Mouse (Mus musculus) hindbrain, embryonic 16.5 days (tissue): ENCODE results near the gene Nat14. TPM values are rescaled to one million over a fixed set of nuclear protein-coding genes. Genes with fewer than 3 reads are reported as not detected.
A peak's percentile ranks its signal among the peaks of the same experiment; 100 is the strongest.

Source experiments
- ATAC-seq: fragments of 200-750 bp; cut with Nextera tagmentation; 2 replicates; pipeline ENCODE4 v1.8.0; 2017; ENCODE audit warnings: moderate TSS enrichment, moderate library complexity
- H3K27ac ChIP-seq: fragments of 300-500 bp; sonication (generic); 2 replicates; pipeline ENCODE4 v1.5.1; 2014; ENCODE audit warnings: low read depth, mild to moderate bottlenecking, control low read depth, low read length, moderate library complexity
- H3K27me3 ChIP-seq: fragments of 300-500 bp; sonication (generic); replicated peaks from 2 replicates; pipeline ENCODE4 v1.6.1; 2014; ENCODE audit warnings: low read length; ENCODE audit not compliant: control insufficient read depth, insufficient read depth
- H3K36me3 ChIP-seq: fragments of 300-500 bp; sonication (generic); 2 replicates; pipeline ENCODE4 v1.6.1; 2014; ENCODE audit warnings: mild to moderate bottlenecking, low read length, moderate library complexity, mixed read lengths; ENCODE audit not compliant: control insufficient read depth, insufficient read depth
- H3K4me1 ChIP-seq: fragments of 300-500 bp; sonication (generic); 2 replicates; pipeline ENCODE4 v1.6.1; 2014; ENCODE audit warnings: low read depth, low read length; ENCODE audit not compliant: control insufficient read depth, insufficient read depth
- H3K4me2 ChIP-seq: fragments of 300-500 bp; sonication (generic); 2 replicates; pipeline ENCODE4 v1.6.1; 2014; ENCODE audit warnings: mild to moderate bottlenecking, low read length, control low read depth, moderate library complexity
- H3K4me3 ChIP-seq: fragments of 300-500 bp; sonication (generic); 2 replicates; pipeline ENCODE4 v1.5.1; 2014; ENCODE audit warnings: mild to moderate bottlenecking, low read length, control low read depth, moderate library complexity
- H3K9ac ChIP-seq: fragments of 300-500 bp; sonication (generic); 2 replicates; pipeline ENCODE4 v1.6.1; 2014; ENCODE audit warnings: low read depth, mild to moderate bottlenecking, control low read depth, low read length, moderate library complexity
- H3K9me3 ChIP-seq: fragments of 300-500 bp; sonication (generic); 2 replicates; pipeline ENCODE4 v1.6.1; 2014; ENCODE audit warnings: mild to moderate bottlenecking, low read length, moderate library complexity; ENCODE audit not compliant: control insufficient read depth
- WGBS: fragments of 180-500 bp; shearing (Covaris S2); extraction: QIAGEN DNeasy Blood & Tissue Kit; methylation state at CpG from one replicate; pipeline ENCODE4 v1.1.7; 2014; 5-methylcytosine and 5-hydroxymethylcytosine counted together
- polyA plus RNA-seq: library from polyadenylated mRNA; unstranded; fragments of >200 nt; fragmentation: Nextera tagmentation; extraction: Ambion mirVana; gene quantifications from 2 replicates; pipeline ENCODE4 v1.2.1, GENCODE M21; 2015

Gene Nat14
- polyA plus RNA-seq, 1 experiment from 2014 or later = 39.3 TPM

GRCm38 (mm10) chr7:4923586-4924364, 1.9 kb downstream of the Nat14 start:
- H3K9me3 ChIP-seq = no peaks in the 10 kb centered on the region
- peak overlapping the region; percentile 85 for H3K4me2 ChIP-seq
- peak overlapping the region; percentile 94 for H3K27ac ChIP-seq
- peaks cover 38% of the 10 kb centered on the region for H3K4me1 ChIP-seq
- H3K4me3 ChIP-seq = peak overlapping the region; percentile 42
- peak; percentile 10 for ATAC-seq
- WGBS = 4% methylated on average over 37 of the region's 37 CpGs
- H3K27me3 ChIP-seq = no peaks in the 10 kb centered on the region
- H3K9ac ChIP-seq = peak overlapping the region; percentile 76
- peaks cover 21% of the 10 kb centered on the region for H3K36me3 ChIP-seq

- WGBS = 4% methylated on average over 4 of the region's 4 CpGs
- no peaks in the 10 kb centered on the region for H3K9me3 ChIP-seq
- peak overlapping the region; percentile 42 for H3K4me3 ChIP-seq
- H3K27me3 ChIP-seq = no peaks in the 10 kb centered on the region
- no peak for ATAC-seq
- peak overlapping the region; percentile 94 for H3K27ac ChIP-seq
- peak overlapping the region; percentile 76 for H3K9ac ChIP-seq
- H3K4me2 ChIP-seq = peak overlapping the region; percentile 85
- H3K36me3 ChIP-seq = peaks cover 15% of the 10 kb centered on the region
- peaks cover 38% of the 10 kb centered on the region for H3K4me1 ChIP-seq
These were observed 2.7 kb downstream of the Nat14 start for GRCm38 (mm10) chr7:4924483-4924882.

GRCm38 (mm10) chr7:4924891-4925301, 3.1 kb downstream of the Nat14 start:
- Histone ChIP-seq H3K4me3 (no peak overlapping the region), H3K4me1 (peaks cover 38% of the 10 kb centered on the region), H3K4me2 (peak overlapping the region; percentile 85), H3K27ac (peak overlapping the region; percentile 94), H3K9ac (no peak overlapping the region), H3K36me3 (peaks cover 11% of the 10 kb centered on the region), H3K27me3 (no peaks in the 10 kb centered on the region), H3K9me3 (no peaks in the 10 kb centered on the region)
- no peak for ATAC-seq
- 3% methylated on average over 3 of the region's 4 CpGs for WGBS

- H3K4me1 ChIP-seq = peaks cover 38% of the 10 kb centered on the region
- peaks cover 3% of the 10 kb centered on the region for H3K36me3 ChIP-seq
- H3K4me3 ChIP-seq = no peak within 1 kb of the TSS
- peak within 1 kb of the TSS; percentile 85 for H3K4me2 ChIP-seq
- no peak for ATAC-seq
- no peaks in the 10 kb centered on the region for H3K27me3 ChIP-seq
- H3K27ac ChIP-seq = peak within 1 kb of the TSS; percentile 94
- 5% methylated on average over 6 of the region's 6 CpGs for WGBS
- peak within 1 kb of the TSS; percentile 38; the same call in 1 of the 2 replicates for H3K9ac ChIP-seq
- H3K9me3 ChIP-seq = no peaks in the 10 kb centered on the region
These were observed 3.9 kb downstream of the Nat14 start, which contains the start of gene Ssc5d for GRCm38 (mm10) chr7:4925441-4926381. Gene Ssc5d (plus strand): TSS chr7:4925785.

GRCm38 (mm10) chr7:4926849-4927248, 5.0 kb downstream of the Nat14 start:
- 58% methylated on average over 16 of the region's 16 CpGs for WGBS
- H3K4me1 ChIP-seq = peaks cover 30% of the 10 kb centered on the region
- no peak overlapping the region for H3K4me2 ChIP-seq
- H3K4me3 ChIP-seq = no peak overlapping the region
- H3K9me3 ChIP-seq = no peaks in the 10 kb centered on the region
- H3K9ac ChIP-seq = no peak overlapping the region
- H3K27ac ChIP-seq = no peak overlapping the region
- H3K27me3 ChIP-seq = no peaks in the 10 kb centered on the region
- ATAC-seq = no peak
- H3K36me3 ChIP-seq = no peaks in the 10 kb centered on the region

- Histone ChIP-seq H3K4me1 (peaks cover 25% of the 10 kb centered on the region), H3K27ac (no peak overlapping the region), H3K36me3 (no peaks in the 10 kb centered on the region), H3K9ac (no peak overlapping the region), H3K4me3 (no peak overlapping the region), H3K9me3 (no peaks in the 10 kb centered on the region), H3K27me3 (no peaks in the 10 kb centered on the region), H3K4me2 (no peak overlapping the region)
- no peak for ATAC-seq
- WGBS = 69% methylated on average over 8 of the region's 8 CpGs
These were observed 5.9 kb downstream of the Nat14 start for GRCm38 (mm10) chr7:4927711-4928110.

- Histone ChIP-seq H3K4me3 (no peak overlapping the region), H3K4me1 (peaks cover 24% of the 10 kb centered on the region), H3K9me3 (no peaks in the 10 kb centered on the region), H3K36me3 (no peaks in the 10 kb centered on the region), H3K4me2 (no peak overlapping the region), H3K27me3 (no peaks in the 10 kb centered on the region), H3K27ac (no peak overlapping the region), H3K9ac (peak overlapping the region; percentile 27; the same call in 1 of the 2 replicates)
- 71% methylated on average over 17 of the region's 17 CpGs for WGBS
- ATAC-seq = no peak
These were observed 6.5 kb downstream of the Nat14 start for GRCm38 (mm10) chr7:4928323-4928722.

- H3K9me3 ChIP-seq = no peaks in the 10 kb centered on the region
- no peak for ATAC-seq
- no peaks in the 10 kb centered on the region for H3K4me1 ChIP-seq
- no peak overlapping the region for H3K4me3 ChIP-seq
- no peak overlapping the region for H3K9ac ChIP-seq
- H3K36me3 ChIP-seq = no peaks in the 10 kb centered on the region
- no peak overlapping the region for H3K27ac ChIP-seq
- no peaks in the 10 kb centered on the region for H3K27me3 ChIP-seq
- H3K4me2 ChIP-seq = no peak overlapping the region
- WGBS = 63% methylated on average over 12 of the region's 12 CpGs
These were observed 11.3 kb downstream of the Nat14 start for GRCm38 (mm10) chr7:4933103-4933502.
